Mouse (Mus musculus): ENCODE measurements around the gene Hist1h2bl.

The Hist1h2bl gene

DNA sequence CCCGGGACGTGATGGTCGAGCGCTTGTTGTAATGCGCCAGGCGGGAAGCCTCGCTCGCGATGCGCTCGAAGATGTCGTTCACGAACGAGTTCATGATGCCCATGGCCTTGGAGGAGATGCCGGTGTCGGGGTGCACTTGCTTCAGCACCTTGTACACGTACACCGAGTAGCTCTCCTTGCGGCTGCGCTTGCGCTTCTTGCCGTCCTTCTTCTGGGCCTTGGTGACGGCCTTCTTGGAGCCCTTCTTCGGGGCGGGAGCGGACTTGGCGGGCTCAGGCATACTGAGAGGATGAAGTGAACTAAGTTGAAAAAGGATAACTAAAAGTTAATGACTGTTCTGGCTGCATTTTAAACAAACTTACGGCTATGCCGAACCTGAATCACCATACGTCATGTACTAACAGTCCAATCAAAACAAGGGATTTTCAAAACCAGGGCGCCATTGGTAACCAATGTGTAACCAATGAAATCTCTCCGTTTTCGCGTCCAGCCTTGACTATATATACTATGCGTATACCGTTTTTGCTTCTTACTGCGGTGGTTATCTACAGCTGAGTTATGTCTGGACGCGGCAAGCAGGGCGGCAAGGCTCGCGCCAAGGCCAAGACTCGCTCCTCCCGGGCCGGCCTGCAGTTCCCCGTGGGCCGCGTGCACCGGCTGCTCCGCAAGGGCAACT, at the start of gene Hist1h2bl, which contains the start of gene Hist1h2ai:
Hist1h2bl (minus strand) TSS at position 280 of the 676 bp plus-strand sequence.
Hist1h2ai (plus strand) TSS at position 559 of the 676 bp plus-strand sequence.
- in situ Hi-C loops (cut with MboI, MseI) = loop anchor here (5.0 to 25.0 kb wide), 8 partner anchors 71 to 1966 kb away; partner anchors contain the start of genes Abt1 (in 2 of the 2), Hist1h3g (in 2 of the 2), Hist1h2ac (in 1 of the 2) and Hist1h2ad (in 1 of the 2)

DNA sequence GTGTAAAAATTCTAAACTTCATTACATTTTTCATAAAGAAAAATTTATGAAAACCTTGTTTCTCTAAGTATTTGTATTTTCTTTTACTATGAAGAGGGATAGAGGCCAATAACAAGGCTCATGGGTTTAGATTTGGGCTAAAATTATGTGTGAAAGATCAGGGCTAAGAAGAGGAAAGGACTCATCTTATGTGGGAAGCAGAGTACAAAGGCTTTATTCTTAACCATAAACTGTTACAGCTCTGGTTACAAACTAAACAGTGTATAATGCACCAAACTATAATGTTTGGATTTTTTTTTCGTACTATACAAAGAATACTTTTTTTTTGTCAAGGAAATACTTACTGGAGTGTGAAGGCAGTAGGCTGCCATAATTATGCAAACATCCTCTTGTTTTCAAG, 39.8 kb upstream of the Hist1h2bl start:
- in situ Hi-C loops (cut with MboI, MseI) = no loop called here

DNA sequence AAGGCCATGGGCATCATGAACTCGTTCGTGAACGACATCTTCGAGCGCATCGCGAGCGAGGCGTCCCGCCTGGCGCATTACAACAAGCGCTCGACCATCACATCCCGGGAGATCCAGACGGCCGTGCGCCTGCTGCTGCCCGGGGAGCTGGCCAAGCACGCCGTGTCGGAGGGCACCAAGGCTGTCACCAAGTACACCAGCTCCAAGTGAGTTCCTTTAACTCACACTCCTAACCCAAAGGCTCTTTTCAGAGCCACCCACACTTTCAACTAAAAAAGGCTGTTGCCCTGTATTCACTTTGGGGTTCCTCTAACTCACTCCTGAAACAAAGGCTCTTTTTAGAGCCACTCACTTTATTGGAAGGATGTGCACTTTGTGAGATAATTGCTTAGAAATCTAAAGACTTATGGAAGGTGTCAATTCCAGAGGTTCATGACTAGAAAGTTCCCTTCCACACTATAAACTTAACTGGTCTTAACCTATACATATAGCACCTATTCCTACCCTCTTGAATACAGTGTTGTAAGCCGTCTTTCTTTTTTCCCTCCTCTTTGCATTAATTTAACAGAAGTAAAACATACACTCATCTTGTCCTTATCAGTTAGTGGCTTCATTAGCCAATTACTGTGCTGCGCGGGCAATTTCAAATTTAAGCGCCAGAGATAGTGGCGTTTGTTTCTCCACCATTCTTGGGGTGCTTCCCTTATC, 38.5 kb upstream of the Hist1h2bl start:
- in situ Hi-C loops (cut with MboI, MseI) = loop anchor here (5.0 kb wide), 1 partner anchor 38 kb away; no protein-coding TSS in a partner anchor

DNA sequence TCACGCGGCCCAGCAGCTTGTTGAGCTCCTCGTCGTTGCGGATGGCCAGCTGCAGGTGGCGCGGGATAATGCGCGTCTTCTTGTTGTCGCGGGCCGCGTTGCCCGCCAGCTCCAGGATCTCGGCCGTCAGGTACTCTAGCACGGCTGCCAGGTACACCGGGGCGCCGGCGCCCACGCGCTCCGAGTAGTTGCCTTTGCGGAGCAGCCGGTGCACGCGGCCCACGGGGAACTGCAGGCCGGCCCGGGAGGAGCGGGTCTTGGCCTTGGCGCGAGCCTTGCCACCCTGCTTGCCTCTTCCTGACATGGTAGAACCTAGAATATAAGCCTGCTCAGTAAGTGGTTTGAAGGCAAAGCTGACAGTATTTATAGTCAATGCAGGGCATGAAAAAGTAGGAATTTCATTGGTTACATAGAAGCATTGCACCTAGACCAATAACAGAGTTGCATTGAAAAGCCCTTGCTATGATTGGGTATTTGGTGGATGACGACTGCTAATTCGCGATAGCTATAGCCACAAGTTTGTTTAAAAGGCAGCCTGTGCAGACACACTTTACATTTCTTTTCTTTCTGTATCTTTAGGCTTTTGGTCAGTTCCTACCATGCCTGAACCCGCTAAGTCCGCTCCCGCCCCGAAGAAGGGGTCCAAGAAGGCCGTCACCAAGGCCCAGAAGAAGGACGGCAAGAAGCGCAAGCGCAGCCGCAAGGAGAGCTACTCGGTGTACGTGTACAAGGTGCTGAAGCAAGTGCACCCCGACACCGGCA, 37.8 kb upstream of the Hist1h2bl start, which contains the start of the genes Hist1h2ak and Hist1h2bn:
Hist1h2ak (minus strand) TSS at position 304 of the 762 bp plus-strand sequence.
Hist1h2bn (plus strand) TSS at position 600 of the 762 bp plus-strand sequence.
- in situ Hi-C loops (cut with MboI, MseI) = loop anchor here (5.0 kb wide), 1 partner anchor 39 kb away; no protein-coding TSS in a partner anchor

DNA sequence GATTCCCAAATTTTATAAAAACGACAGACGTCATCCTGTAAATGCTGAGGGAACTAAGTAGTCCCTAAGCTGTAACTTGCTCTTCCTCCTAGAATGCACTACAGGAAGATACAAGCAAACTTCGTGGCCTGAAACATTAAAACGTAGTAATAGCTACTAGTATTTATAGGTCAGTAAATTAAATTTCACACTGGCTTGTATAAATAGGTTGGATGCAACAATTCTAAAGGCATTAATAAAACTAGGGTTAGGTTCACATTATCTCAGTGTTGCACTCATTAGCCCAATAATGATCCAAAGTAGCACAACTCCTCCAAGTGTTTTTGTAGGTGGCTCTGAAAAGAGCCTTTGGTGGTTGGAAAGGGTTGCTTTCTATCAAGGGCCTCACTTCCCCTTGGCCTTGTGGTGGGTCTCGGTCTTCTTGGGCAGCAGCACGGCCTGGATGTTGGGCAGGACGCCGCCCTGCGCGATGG, 37.1 kb upstream of the Hist1h2bl start:
- in situ Hi-C loops (cut with MboI, MseI) = loop anchor here (5.0 kb wide), 1 partner anchor 39 kb away; no protein-coding TSS in a partner anchor

DNA sequence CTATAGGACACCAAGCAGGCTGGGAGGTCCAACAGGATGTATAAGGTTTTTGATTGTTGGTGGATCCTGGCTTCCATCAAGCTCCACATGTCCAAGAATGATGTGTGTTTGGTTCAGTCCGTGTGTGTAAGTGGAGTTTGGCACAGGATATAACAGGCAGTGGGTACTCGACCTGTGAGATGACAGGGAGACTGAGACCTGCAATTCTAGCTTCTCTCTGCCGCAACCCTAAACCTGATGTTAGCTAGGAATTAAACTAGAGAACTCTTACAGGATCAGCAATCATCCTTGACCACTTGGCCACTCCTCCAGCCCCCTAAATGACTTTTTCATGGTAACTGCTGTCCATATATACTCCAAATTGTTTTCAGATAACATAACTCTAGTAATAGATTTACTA, 36.4 kb upstream of the Hist1h2bl start:
- in situ Hi-C loops (cut with MboI, MseI) = loop anchor here (5.0 kb wide), 1 partner anchor 40 kb away; no protein-coding TSS in a partner anchor

DNA sequence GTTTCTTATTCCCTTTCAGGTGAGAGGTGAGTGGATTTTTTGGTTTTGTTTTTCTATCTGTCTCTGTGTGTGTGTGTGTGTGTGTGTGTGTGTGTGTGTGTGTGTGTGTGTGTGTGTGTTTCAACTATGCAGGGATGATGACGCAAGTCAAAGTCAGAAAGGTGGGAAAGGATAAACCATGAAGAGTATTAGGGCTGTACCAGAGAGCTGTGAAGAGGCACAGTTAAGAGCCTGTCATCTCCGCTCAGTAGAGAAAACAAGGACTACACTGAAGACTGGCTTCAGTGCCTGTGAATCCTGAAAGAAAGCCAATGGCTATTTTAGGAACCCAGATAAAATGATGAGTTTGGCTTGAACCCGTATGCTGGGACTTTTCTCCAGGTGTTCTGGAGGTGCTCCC, 35.9 kb upstream of the Hist1h2bl start:
- in situ Hi-C loops (cut with MboI, MseI) = loop anchor here (5.0 kb wide), 1 partner anchor 40 kb away; no protein-coding TSS in a partner anchor

DNA sequence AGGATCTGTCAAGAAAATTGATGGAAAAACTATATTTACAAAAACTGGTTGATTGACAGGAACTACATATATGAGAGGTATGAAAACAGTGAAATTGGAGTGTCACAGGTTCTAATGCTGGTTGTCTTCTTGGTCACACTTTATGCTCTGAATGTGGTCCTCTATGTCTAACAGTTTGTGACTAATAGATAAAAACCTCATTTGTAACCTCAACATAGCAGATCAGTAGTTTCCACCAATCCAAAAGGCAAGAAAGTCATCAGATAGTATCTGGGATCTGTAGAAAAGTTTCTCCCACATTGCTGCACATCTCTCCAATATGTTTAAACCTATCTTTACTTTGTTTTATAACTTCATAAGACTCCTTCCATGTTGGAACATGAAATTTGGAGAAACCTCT, 35.5 kb upstream of the Hist1h2bl start:
- in situ Hi-C loops (cut with MboI, MseI) = loop anchor here (5.0 kb wide), 1 partner anchor 41 kb away; no protein-coding TSS in a partner anchor

DNA sequence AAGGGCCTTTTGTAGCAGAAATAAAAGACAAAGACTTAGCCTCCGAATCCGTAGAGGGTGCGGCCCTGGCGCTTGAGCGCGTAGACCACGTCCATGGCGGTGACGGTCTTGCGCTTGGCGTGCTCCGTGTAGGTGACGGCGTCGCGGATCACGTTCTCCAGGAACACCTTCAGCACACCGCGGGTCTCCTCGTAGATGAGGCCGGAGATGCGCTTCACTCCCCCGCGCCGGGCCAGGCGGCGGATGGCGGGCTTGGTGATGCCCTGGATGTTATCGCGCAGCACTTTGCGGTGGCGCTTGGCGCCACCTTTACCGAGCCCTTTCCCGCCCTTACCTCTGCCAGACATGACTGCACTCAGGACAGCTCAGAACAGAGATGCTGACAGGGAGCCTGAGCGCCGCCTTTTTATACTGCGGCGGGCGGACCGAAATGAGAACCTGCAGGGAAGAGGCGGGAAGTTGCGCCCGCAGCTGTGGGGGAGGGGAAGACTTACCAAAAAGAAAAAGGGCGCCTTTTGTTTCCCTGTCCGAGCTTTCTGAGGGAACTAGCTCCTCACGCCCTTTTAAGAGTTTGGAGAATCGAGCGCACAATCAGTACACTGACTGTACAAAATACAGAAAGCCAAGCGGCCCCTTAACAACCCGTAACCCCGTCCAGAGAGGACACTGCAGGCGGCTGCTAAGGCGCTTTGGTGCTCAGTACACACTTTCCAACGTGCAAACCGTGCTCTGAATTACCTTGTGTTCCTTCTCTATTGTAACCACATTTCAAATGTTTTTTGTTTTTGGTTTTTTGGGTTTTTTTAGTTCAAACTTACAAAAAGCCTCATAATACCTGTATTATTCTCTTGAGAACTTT, 34.4 kb upstream of the Hist1h2bl start, which contains the start of gene Hist1h4k:
Hist1h4k (minus strand) TSS at position 347 of the 859 bp plus-strand sequence.
- in situ Hi-C loops (cut with MboI, MseI) = loop anchor here (5.0 kb wide), 1 partner anchor 42 kb away; no protein-coding TSS in a partner anchor

DNA sequence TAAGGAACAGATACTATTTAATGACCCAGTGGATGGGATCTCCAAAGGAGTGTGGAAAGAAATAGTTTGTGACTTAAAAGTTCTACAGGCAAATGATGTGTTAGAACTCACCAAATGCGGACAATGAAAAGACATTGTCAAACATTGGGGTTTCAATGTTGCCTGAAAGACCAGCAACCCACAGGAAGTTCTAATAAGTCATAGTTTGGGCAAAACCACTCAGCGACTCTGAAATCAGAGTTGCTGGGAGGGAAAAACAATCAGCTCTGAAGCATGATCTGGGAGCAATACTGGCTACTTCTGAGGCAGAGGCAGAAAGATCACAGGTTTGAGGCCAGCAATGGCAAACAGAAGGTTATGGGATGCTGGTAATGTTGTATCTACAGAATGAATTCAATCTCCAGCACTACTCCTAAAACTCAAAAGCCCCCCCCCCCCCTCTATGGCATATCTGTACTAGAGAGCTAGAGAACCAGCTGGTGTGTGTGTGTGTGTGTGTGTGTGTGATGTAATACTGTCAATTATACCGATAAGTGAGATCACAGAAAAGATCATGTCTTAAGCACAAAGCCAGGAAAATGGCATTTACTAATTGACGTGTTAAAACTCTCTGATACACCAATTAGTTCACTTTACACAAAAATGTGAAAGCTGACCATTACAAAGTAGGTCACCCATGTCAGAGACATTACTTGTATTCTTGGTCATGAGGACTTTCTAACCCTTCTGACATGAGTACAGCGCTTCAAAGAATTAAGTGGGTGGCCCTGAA, 33.6 kb upstream of the Hist1h2bl start:
- in situ Hi-C loops (cut with MboI, MseI) = loop anchor here (5.0 to 25.0 kb wide), 2 partner anchors 43 to 562 kb away; partner anchors contain the start of gene Trim27 (in 1 of the 2)

DNA sequence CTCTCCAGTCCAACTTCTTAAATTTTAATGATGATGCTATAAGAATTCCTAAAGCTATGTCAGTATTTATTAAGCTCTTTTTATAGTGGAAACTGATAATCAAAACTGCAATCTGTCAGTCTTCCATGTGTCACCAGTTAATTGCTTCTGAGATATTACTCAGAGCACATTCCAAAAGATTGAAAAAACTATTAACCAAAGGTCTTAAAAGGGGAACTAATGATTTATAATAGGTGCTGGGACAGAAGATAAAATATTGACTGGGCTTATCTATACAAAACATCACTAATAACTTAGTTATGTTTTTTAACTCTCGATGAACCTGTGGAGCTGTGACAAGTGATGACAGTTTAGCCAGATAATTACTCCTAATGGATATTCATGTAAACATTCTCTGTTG, 29.1 kb upstream of the Hist1h2bl start:
- in situ Hi-C loops (cut with MboI, MseI) = loop anchor here in 1 of 2 experiments (25.0 kb wide), 1 partner anchor 558 kb away; the partner anchor contains the start of gene Trim27

DNA sequence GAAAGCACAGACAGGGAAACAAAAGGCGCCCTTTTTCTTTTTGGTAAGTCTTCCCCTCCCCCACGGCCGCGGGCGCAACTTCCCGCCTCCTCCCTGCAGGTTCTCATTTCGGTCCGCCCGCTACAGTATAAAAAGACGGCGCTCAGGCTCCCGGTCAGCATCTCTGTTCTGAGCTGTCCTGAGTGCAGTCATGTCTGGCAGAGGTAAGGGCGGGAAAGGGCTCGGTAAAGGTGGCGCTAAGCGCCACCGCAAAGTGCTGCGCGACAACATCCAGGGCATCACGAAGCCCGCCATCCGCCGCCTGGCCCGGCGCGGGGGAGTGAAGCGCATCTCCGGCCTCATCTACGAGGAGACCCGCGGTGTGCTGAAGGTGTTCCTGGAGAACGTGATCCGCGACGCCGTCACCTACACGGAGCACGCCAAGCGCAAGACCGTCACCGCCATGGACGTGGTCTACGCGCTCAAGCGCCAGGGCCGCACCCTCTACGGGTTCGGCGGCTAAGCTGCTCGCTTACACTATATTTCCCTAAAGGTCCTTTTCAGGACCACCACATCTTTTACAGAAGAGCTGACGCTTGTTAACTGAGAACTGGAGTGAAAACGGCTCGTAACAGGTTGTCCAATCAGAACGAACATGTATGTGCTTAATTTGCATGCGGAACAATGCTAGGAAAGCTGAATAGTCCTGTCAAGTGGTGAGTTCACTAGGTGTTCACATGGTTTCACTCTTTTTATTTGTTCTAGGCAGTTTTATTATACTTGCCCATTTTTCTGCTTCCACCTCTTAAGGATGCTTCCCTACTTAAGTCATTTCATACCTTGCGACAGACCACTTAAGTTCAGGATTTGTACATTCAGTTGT, 19.2 kb upstream of the Hist1h2bl start, which contains the start of gene Hist1h4j:
Hist1h4j (plus strand) TSS at position 159 of the 862 bp plus-strand sequence.
- in situ Hi-C loops (cut with MboI, MseI) = loop anchor here (5.0 to 25.0 kb wide), 4 partner anchors 100 to 548 kb away; partner anchors contain the start of genes Hist1h2ap (in 1 of the 2), Hist1h2br (in 1 of the 2), Hist1h4n (in 1 of the 2) and Trim27 (in 1 of the 2)

DNA sequence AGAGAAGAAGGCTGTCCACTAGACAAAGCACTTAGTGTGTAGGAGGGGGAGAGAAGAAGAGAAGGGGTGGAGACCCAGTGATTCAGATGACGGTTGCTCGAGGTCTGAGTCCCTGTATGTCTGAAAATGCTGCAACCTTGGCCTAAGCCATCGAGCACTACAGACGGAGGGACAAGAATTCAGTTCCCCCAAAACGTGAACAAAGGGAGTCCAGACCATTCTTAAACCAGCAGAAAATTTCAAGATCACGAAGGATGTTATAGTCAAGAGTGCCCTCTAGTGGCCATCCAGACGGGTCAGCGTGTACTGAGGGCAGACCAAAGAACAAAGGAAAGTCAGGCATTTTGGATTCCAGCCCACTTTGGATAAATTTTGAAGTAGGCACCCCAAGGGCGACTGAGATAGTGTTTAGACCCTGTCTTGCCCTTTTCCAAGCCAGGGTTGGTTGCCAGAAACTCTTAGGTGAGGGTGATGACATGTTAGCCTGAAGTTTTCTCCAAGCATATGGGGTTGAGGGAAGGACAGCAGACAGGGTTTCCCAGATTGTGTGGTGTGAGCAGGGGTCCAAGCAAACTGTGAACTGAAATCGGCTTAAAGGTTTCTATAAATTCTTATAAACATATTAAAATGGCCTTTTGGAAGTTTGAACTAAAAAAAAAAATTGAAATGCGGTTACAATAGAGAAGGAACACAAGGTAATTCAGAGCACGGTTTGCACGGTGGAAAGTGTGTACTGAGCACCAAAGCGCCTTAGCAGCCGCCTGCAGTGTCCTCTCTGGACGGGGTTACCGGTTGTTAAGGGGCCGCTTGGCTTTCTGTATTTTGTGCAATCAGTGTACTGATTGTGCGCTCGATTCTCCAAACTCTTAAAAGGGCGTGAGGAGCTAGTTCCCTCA, 18.3 kb upstream of the Hist1h2bl start:
- in situ Hi-C loops (cut with MboI, MseI) = loop anchor here (5.0 to 25.0 kb wide), 4 partner anchors 101 to 547 kb away; partner anchors contain the start of genes Hist1h2ap (in 1 of the 2), Hist1h2br (in 1 of the 2), Hist1h4n (in 1 of the 2) and Trim27 (in 1 of the 2)

DNA sequence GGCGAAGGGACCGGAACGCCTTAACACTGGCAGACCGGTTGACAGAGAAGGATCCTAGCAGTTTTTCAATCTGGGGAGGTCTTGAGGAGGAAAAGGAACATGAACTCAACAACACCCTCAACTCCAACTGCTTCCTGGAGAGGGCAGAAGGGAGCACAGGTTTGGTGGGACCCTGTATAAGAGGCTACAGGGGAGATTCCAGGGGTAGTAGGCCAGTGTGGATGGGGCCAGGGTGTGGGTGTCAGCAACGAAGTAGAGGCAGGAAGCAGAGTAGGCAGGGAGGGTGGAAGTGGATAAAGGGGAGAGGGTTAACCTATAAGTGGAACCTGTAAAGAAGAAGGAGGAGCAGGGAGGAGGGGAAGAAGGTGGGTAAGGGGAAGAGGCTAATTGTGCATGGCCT, 17.5 kb upstream of the Hist1h2bl start:
- in situ Hi-C loops (cut with MboI, MseI) = loop anchor here (5.0 to 25.0 kb wide), 4 partner anchors 101 to 546 kb away; partner anchors contain the start of genes Hist1h2ap (in 1 of the 2), Hist1h2br (in 1 of the 2), Hist1h4n (in 1 of the 2) and Trim27 (in 1 of the 2)

DNA sequence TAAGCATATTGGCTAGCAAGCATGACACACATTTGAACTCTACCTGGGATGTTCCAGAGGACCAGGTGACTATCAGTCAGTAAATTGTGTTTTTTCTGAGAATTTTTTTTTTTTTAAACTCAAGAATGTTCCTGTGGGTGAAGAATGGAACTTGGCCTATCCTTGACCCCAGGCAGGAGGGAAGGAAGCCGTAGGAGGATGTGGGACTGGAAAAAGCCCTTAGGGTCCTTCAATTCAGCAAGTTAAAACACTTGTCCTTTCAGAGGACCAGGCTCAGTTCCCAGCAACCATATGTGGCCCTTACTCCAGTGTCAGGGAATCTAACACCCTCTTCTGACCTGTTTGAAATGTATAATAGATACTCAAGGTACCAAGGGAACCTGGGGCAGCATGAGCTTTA, 13.6 kb upstream of the Hist1h2bl start:
- in situ Hi-C loops (cut with MboI, MseI) = loop anchor here in 1 of 2 experiments (25.0 kb wide), 1 partner anchor 542 kb away; the partner anchor contains the start of gene Trim27

DNA sequence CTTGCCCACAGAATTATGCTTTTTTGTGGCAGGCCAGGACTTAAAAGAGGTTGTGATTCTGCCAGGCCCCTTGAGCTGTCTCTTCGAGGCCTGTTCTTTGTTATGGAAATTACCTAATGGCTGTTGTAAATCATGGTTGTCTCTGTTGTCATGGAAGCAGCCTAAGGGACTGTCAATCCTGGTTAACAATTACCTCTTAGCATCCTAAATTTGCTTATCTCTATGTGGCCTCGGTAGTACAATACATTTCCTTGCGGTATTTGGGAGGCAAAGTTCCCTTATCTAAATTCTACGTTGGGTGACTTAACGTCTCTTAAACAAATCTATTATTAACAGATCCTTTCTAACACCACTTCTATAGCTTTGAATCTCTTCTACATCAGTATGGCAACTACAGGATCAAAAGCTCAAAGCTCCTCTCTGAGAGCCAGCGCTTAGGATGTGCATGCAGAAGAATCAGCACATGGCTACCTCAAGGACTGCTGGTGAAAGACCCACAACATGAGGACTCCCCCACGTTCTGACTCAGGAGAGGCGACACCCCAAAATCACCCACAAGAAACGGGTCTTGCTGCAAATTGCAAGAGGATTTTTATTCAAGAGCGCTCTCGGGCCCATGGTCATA, 12.1 kb upstream of the Hist1h2bl start:
- in situ Hi-C loops (cut with MboI, MseI) = loop anchor here in 1 of 2 experiments (25.0 kb wide), 1 partner anchor 541 kb away; the partner anchor contains the start of gene Trim27

Measured in T-helper 17 cell (primary cell).